Mouse (Mus musculus) spleen, adult 2 months (tissue): ENCODE results near the gene Rgsl1.

ENCODE experiments used
- CTCF ChIP-seq: fragments of 200-500 bp; IDR thresholded peaks from 2 replicates; pipeline ENCODE4 v1.5.1; 2011; ENCODE audit warnings: mild to moderate bottlenecking, inconsistent platforms; ENCODE audit not compliant: insufficient read depth, insufficient read length, insufficient replicate concordance; ENCODE audit errors: extremely low read depth
- POLR2A ChIP-seq: fragments of 200-500 bp; IDR thresholded peaks from 2 replicates; pipeline ENCODE4 v1.6.1; 2011; ENCODE audit warnings: low read depth, low read length, inconsistent platforms

GRCm38 (mm10) chr1:153749211-153749801, 94.6 kb downstream of the Rgsl1 start, which contains the start of gene Rnasel:
- peak; percentile 62; the same call in 1 of the 2 replicates for TF ChIP-seq CTCF
- no peak for TF ChIP-seq POLR2A
